14 mouse cellular contexts compared by ENCODE assay signal in the genomic region with DNA sequence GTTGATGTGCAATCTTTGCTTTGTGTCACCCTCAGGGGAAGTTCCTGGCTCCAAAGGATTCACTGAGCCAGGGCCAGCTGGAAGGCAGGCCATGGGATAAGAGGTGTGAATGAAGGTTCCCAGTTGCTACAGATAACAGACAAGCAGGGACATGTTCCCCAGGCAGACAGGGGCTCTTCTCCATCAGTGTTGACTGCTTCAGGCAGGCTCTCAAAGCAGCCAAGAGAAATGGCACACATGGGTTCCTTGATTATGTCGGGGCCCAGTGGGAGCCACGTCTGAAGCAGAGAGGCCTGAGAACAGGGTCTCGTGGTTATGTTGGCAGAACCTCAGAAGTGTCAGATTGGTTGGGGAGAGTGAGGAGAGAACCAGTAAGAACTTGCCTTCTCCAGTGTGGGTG. TPM values are rescaled to one million over a fixed set of nuclear protein-coding genes. Genes with fewer than 3 reads are reported as not detected.
DNase-seq lines count a peak whose midpoint lies in the region.
"Had no signal": no experiment of that assay in that cellular context is flagged by ENCODE, and none has a peak within 500 bp of the region (broad histone marks: within the 10 kb centered on the region; RNA-seq: fewer than 3 reads in every experiment).

No protein-coding gene starts in this region.

- DNase-seq in fat pad, adult 2 months (ENCODE audit: extremely low read depth, low read depth, low spot score) = peak; percentile 49
- peak; percentile 78 to 87 for DNase-seq in heart, adult 9 months (ENCODE audit: low spot score in 2 of 2)
- DNase-seq in heart, postnatal 10 days = peak; percentile 83 to 85
- DNase-seq in lung, postnatal 10 days = peak; percentile 72
- DNase-seq in yolk sac, embryonic 10.5 days (ENCODE audit: low spot score) = no peak
- no peak for DNase-seq in adrenal gland, postnatal 10 days
- no peak for DNase-seq in left cerebral cortex, postnatal 36 days (ENCODE audit: low spot score in 2 of 2)
- DNase-seq: cerebellum, adult 8-10 months; right cerebral cortex, adult 18-20 months; thymus, postnatal 4 days had no signal

- intact Hi-C loops in heart, postnatal 10 days (cut with DNase I) = loop anchor here (5.0 kb wide), 1 partner anchor 33 kb away; no protein-coding TSS in a partner anchor
- intact Hi-C loops in left cerebral cortex, postnatal 36 days (cut with DNase I) = no loop called here

RNA-seq across cellular contexts. Expression of gene Kcnj5, which starts 30.1 kb away (rescaled TPM):
- total RNA-seq in heart, postnatal 10 days (2021) = 10 to 100 TPM; 46.4 to 48.2 TPM
- under 1 TPM; 0.33 TPM for total RNA-seq in adrenal gland, postnatal 10 days (2021)
- under 1 TPM; 0.62 to 0.75 TPM for total RNA-seq in left cerebral cortex, postnatal 36 days (2021)
- total RNA-seq: gastrocnemius, adult 18-20 months had no signal

RNA-seq across cellular contexts. Expression of gene Kcnj1, which starts 58.2 kb away (rescaled TPM):
- not detected for total RNA-seq in heart, postnatal 10 days (2021)
- total RNA-seq in adrenal gland, postnatal 10 days (2021) = not detected
- total RNA-seq in left cerebral cortex, postnatal 36 days (2021) = not detected
- total RNA-seq: gastrocnemius, adult 18-20 months; hematopoietic stem cell, adult 5-6 weeks; left cerebral cortex, adult 8-10 months; liver, adult 2 months had no signal

Comparison
In these comparisons a context has a peak if more than half of its experiments do, and no peak if none do; other contexts are left out.
1. DNase-seq: peak in fat pad, adult 2 months (single experiment), heart, adult 9 months (2 of 2), heart, postnatal 10 days (2 of 2) and lung, postnatal 10 days (single experiment); none in yolk sac, embryonic 10.5 days (single experiment), adrenal gland, postnatal 10 days (single experiment) and left cerebral cortex, postnatal 36 days (0 of 2).
2. RNA of gene Kcnj5, which starts 30.1 kb away (total RNA-seq): 46.4 to 48.2 TPM in heart, postnatal 10 days; 0.62 to 0.75 TPM in left cerebral cortex, postnatal 36 days and 0.33 TPM in adrenal gland, postnatal 10 days; every median in the first group is over 10 times any median in the second.